Mouse (Mus musculus) MN1 (cell line): Measurements from ENCODE around the gene Atp5s.
A peak's percentile ranks its signal among the peaks of the same experiment; 100 is the strongest.

Source experiments
- DNase-seq: peaks from one replicate; pipeline ENCODE4 v3.0.0-alpha.2; 2016; ENCODE audit warnings: low spot score

Atp5s gene

GRCm38 (mm10) chr12:69724711-69725460 lies at the start of gene Atp5s, which contains the start of gene L2hgdh:
Gene Atp5s, plus strand, starts transcription at chr12:69724950.
Gene L2hgdh, minus strand, starts transcription at chr12:69724873.
- DNase-seq: peak; percentile 98

GRCm38 (mm10) chr12:69676157-69676556 lies 48.6 kb upstream of the Atp5s start:
- DNase-seq: no peak

- peak; percentile 65 for DNase-seq
These were observed 43.9 kb upstream of the Atp5s start for GRCm38 (mm10) chr12:69680635-69681565.

- no peak for DNase-seq
These were observed 43.1 kb upstream of the Atp5s start, which contains the start of gene Sos2 for GRCm38 (mm10) chr12:69681566-69682061. Gene Sos2, minus strand, starts transcription at chr12:69681852.

GRCm38 (mm10) chr12:69682065-69682787 lies 42.5 kb upstream of the Atp5s start:
- peak; percentile 94 for DNase-seq

GRCm38 (mm10) chr12:69682788-69683419 lies 41.8 kb upstream of the Atp5s start:
- DNase-seq: peak; percentile 29

- DNase-seq: peak; percentile 92
These were observed 41.2 kb upstream of the Atp5s start for GRCm38 (mm10) chr12:69683537-69683936.

GRCm38 (mm10) chr12:69688368-69688767 lies 36.4 kb upstream of the Atp5s start:
- DNase-seq: no peak

GRCm38 (mm10) chr12:69689094-69689493 lies 35.7 kb upstream of the Atp5s start:
- no peak for DNase-seq

- no peak for DNase-seq
These were observed 34.0 kb upstream of the Atp5s start for GRCm38 (mm10) chr12:69690714-69691113.

- DNase-seq: no peak
These were observed 31.3 kb upstream of the Atp5s start for GRCm38 (mm10) chr12:69693471-69693870.

GRCm38 (mm10) chr12:69696746-69697145 lies 28.0 kb upstream of the Atp5s start:
- DNase-seq: peak; percentile 65

GRCm38 (mm10) chr12:69698352-69698751 lies 26.4 kb upstream of the Atp5s start:
- no peak for DNase-seq

- no peak for DNase-seq
These were observed 19.8 kb upstream of the Atp5s start for GRCm38 (mm10) chr12:69704799-69705458.

GRCm38 (mm10) chr12:69713628-69714027 lies 11.1 kb upstream of the Atp5s start:
- no peak for DNase-seq

GRCm38 (mm10) chr12:69722857-69723256 lies 1.9 kb upstream of the Atp5s start:
- no peak for DNase-seq

GRCm38 (mm10) chr12:69723376-69723775 lies 1.4 kb upstream of the Atp5s start:
- no peak for DNase-seq

GRCm38 (mm10) chr12:69724018-69724710 lies 586 bp upstream of the Atp5s start:
- peak; percentile 37 for DNase-seq

- DNase-seq: no peak
These were observed 4.5 kb downstream of the Atp5s start for GRCm38 (mm10) chr12:69729246-69729645.

- no peak for DNase-seq
These were observed 5.6 kb downstream of the Atp5s start for GRCm38 (mm10) chr12:69730306-69730705.
